Mouse (Mus musculus): ENCODE measurements around the gene Loxl3. TPM values are rescaled to one million over a fixed set of nuclear protein-coding genes. Genes with fewer than 3 reads are reported as not detected.

Loxl3 gene
- polyA plus RNA-seq, 1 experiment from 2014 or later = 21.9 TPM

- Histone ChIP-seq H3K27ac (no peak overlapping the region), H3K9ac (no peak overlapping the region), H3K4me3 (no peak overlapping the region), H3K27me3 (no peaks in the 10 kb centered on the region), H3K9me3 (no peaks in the 10 kb centered on the region), H3K4me2 (no peak overlapping the region), H3K36me3 (no peaks in the 10 kb centered on the region), H3K4me1 (peaks cover 5% of the 10 kb centered on the region; the same call in 1 of the 2 replicates)
- no peak; the same call in 1 of the 2 replicates for ATAC-seq (ENCODE audit: borderline replicate concordance, extremely low read depth, low FRiP score, low TSS enrichment)
- WGBS = 45% methylated on average over 7 of the region's 7 CpGs
These were observed 29.1 kb upstream of the Loxl3 start for GRCm38 (mm10) chr6:83004872-83005271.

- H3K27me3 ChIP-seq = no peaks in the 10 kb centered on the region
- no peaks in the 10 kb centered on the region for H3K9me3 ChIP-seq
- no peak overlapping the region for H3K9ac ChIP-seq
- peaks cover 10% of the 10 kb centered on the region; the same call in 1 of the 2 replicates for H3K4me1 ChIP-seq
- H3K27ac ChIP-seq = no peak overlapping the region
- H3K4me2 ChIP-seq = no peak overlapping the region
- WGBS = 73% methylated on average over 10 of the region's 10 CpGs
- no peak overlapping the region for H3K4me3 ChIP-seq
- H3K36me3 ChIP-seq = no peaks in the 10 kb centered on the region
- ATAC-seq (ENCODE audit: borderline replicate concordance, extremely low read depth, low FRiP score, low TSS enrichment) = no peak
These were observed 28.4 kb upstream of the Loxl3 start for GRCm38 (mm10) chr6:83005444-83006011.

DNA sequence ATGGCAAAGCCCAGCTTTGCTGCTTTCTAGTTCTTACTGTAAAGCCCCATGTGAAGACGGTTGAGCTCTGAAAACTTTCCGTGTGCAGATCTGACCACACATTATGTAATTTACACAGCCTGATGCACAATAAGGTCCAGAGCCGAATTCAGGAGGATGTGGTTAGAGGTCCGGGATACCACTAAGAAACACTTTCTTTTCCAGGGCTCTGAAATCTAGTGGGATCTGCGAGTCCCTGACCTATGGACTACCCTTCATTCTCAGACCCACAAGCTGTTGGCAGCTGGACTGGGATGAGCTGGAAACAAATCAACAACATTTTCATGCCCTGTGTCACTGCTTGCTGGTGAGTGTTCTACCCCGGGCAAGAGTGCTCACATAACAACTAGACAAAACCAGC, 27.9 kb upstream of the Loxl3 start:
- H3K27me3 ChIP-seq = no peaks in the 10 kb centered on the region
- ATAC-seq (ENCODE audit: borderline replicate concordance, extremely low read depth, low FRiP score, low TSS enrichment) = no peak
- 85% methylated on average over 6 of the region's 6 CpGs for WGBS
- no peaks in the 10 kb centered on the region for H3K36me3 ChIP-seq
- H3K4me1 ChIP-seq = peaks cover 10% of the 10 kb centered on the region; the same call in 1 of the 2 replicates
- H3K27ac ChIP-seq = no peak overlapping the region
- H3K4me3 ChIP-seq = no peak overlapping the region
- H3K9me3 ChIP-seq = no peaks in the 10 kb centered on the region
- no peak overlapping the region for H3K9ac ChIP-seq
- no peak overlapping the region for H3K4me2 ChIP-seq

DNA sequence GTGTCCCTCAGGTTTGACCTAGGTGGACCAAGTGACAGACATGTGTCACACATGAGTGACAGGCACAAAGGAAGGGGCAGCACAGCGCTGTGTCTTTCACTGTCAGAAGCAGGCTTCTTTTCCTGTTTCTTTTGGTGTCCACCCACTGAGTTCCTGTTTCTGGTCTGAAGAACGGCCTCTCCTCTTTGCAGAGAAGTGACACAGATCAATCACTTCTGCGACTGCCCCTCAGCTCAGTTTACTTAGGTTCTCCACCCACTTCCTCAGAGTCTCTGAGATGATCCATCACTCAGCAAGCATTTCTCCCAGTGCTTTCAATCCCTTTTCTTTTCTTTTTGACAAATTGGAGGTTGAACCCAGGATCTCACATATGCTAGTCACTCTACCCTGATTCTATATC, 25.3 kb upstream of the Loxl3 start:
- H3K9me3 ChIP-seq = no peaks in the 10 kb centered on the region
- H3K9ac ChIP-seq = no peak overlapping the region
- no peaks in the 10 kb centered on the region for H3K27me3 ChIP-seq
- ATAC-seq (ENCODE audit: borderline replicate concordance, extremely low read depth, low FRiP score, low TSS enrichment) = no peak
- no peak overlapping the region for H3K4me2 ChIP-seq
- WGBS = 37% methylated on average over 3 of the region's 3 CpGs
- no peak overlapping the region for H3K4me3 ChIP-seq
- no peaks in the 10 kb centered on the region for H3K36me3 ChIP-seq
- H3K4me1 ChIP-seq = peaks cover 10% of the 10 kb centered on the region; the same call in 1 of the 2 replicates
- H3K27ac ChIP-seq = no peak overlapping the region

- 28% methylated on average over 7 of the region's 7 CpGs for WGBS
- no peaks in the 10 kb centered on the region for H3K27me3 ChIP-seq
- H3K9ac ChIP-seq = no peak overlapping the region
- ATAC-seq (ENCODE audit: borderline replicate concordance, extremely low read depth, low FRiP score, low TSS enrichment) = no peak
- no peaks in the 10 kb centered on the region for H3K9me3 ChIP-seq
- no peak overlapping the region for H3K27ac ChIP-seq
- H3K4me3 ChIP-seq = no peak overlapping the region
- H3K4me2 ChIP-seq = no peak overlapping the region
- H3K4me1 ChIP-seq = 0 out of 2 replicates have a peak, but pooled peaks cover 5% of the 10 kb centered on the region
- H3K36me3 ChIP-seq = no peaks in the 10 kb centered on the region
These were observed 24.0 kb upstream of the Loxl3 start for GRCm38 (mm10) chr6:83010010-83010409.

GRCm38 (mm10) chr6:83011255-83011654, 22.7 kb upstream of the Loxl3 start:
- ATAC-seq (ENCODE audit: borderline replicate concordance, extremely low read depth, low FRiP score, low TSS enrichment) = no peak
- H3K27ac ChIP-seq = no peak overlapping the region
- WGBS = 80% methylated on average over 7 of the region's 7 CpGs

GRCm38 (mm10) chr6:83011756-83012155, 22.2 kb upstream of the Loxl3 start:
- Histone ChIP-seq H3K27me3 (no peaks in the 10 kb centered on the region), H3K4me2 (no peak overlapping the region), H3K4me1 (0 out of 2 replicates have a peak, but pooled peaks cover 5% of the 10 kb centered on the region), H3K9me3 (no peaks in the 10 kb centered on the region), H3K27ac (no peak overlapping the region), H3K9ac (no peak overlapping the region), H3K4me3 (no peak overlapping the region), H3K36me3 (no peaks in the 10 kb centered on the region)
- 75% methylated on average over 6 of the region's 6 CpGs for WGBS
- ATAC-seq (ENCODE audit: borderline replicate concordance, extremely low read depth, low FRiP score, low TSS enrichment) = no peak

More at GRCm38 (mm10) chr6:83011255-83011654, 22.7 kb upstream of the Loxl3 start:
- H3K4me1 ChIP-seq = 0 out of 2 replicates have a peak, but pooled peaks cover 5% of the 10 kb centered on the region
- no peaks in the 10 kb centered on the region for H3K9me3 ChIP-seq
- no peak overlapping the region for H3K9ac ChIP-seq
- no peak overlapping the region for H3K4me2 ChIP-seq
- H3K27me3 ChIP-seq = no peaks in the 10 kb centered on the region
- H3K4me3 ChIP-seq = no peak overlapping the region
- no peaks in the 10 kb centered on the region for H3K36me3 ChIP-seq

- H3K27ac ChIP-seq = no peak overlapping the region
- no peak overlapping the region for H3K4me3 ChIP-seq
- no peak for ATAC-seq (ENCODE audit: borderline replicate concordance, extremely low read depth, low FRiP score, low TSS enrichment)
- H3K4me1 ChIP-seq = 0 out of 2 replicates have a peak, but pooled peaks cover 5% of the 10 kb centered on the region
- H3K4me2 ChIP-seq = no peak overlapping the region
- H3K9ac ChIP-seq = no peak overlapping the region
- 81% methylated on average over 5 of the region's 5 CpGs for WGBS
- no peaks in the 10 kb centered on the region for H3K9me3 ChIP-seq
- no peaks in the 10 kb centered on the region for H3K36me3 ChIP-seq
- no peaks in the 10 kb centered on the region for H3K27me3 ChIP-seq
These were observed 20.5 kb upstream of the Loxl3 start for GRCm38 (mm10) chr6:83013444-83013843.

DNA sequence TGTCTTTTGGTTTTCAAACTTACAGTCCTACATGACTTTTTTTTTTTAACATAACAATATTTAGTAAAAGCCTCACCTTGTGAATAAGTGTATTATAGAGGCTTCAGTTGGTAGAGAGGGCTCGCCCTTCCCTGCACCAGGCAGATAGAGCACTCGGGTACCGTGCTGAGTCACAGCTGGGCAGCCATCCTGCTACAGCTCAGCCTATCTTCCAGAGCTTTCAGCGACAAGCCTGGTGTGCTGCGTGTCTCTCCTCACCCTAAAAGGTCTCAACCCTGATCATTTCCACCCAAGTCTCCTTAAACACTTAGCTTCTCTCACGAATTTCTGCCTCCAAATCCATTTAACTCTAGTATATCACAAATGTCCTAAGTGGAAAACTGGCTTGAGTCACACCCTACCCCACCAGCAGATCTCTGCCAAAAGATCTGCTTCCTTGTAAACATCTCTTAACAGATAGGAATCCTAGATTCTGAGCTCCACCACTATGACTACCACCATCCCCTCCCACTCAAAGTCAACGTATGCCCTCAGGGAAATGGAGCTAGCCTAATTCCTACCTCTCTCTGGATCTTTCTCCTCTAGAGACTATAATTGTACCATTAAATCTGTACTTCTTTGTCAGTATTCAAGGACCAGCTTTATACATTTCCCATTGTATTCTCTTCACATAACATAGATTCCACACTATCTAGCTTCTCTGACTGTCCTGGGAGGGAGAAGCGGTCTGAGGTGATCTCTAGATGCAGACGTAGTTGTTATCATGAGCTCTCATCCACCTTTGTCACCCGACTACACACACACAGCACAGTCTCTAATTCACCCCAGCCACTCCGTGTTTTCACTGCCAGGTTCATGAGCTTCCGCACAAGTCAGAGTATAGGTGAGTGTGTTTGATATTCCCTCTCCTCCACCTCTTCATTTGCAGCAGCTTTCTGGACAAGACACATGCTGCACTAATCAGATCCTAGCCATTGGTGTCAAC, 19.2 kb upstream of the Loxl3 start:
- Histone ChIP-seq H3K9me3 (no peaks in the 10 kb centered on the region), H3K27ac (no peak overlapping the region), H3K4me3 (no peak overlapping the region), H3K36me3 (no peaks in the 10 kb centered on the region), H3K27me3 (no peaks in the 10 kb centered on the region), H3K4me2 (no peak overlapping the region), H3K4me1 (0 out of 2 replicates have a peak, but pooled peaks cover 5% of the 10 kb centered on the region), H3K9ac (no peak overlapping the region)
- no peak; the same call in 1 of the 2 replicates for ATAC-seq (ENCODE audit: borderline replicate concordance, extremely low read depth, low FRiP score, low TSS enrichment)
- WGBS = 51% methylated on average over 12 of the region's 12 CpGs

DNA sequence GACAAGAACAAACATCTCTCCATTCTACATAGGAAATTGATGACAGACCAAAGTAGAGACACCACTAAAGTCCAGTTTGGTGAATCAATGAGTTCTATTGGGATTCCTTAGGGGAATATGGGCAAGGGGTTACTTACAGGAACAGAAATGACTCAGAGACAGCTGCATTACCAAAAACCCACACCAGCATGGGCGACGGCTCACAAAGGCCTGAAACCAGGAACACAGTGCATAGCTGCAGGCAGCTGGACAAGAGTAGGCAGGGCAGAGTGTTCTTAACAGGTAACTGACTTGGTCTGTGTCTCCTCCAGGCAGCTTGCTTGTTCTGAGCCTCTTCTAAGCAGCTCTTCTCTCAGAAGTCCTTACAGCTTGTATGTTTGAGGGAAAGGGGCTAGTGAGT, 18.2 kb upstream of the Loxl3 start:
- no peaks in the 10 kb centered on the region for H3K4me1 ChIP-seq
- H3K27ac ChIP-seq = no peak overlapping the region
- 89% methylated on average over 2 of the region's 2 CpGs for WGBS
- ATAC-seq (ENCODE audit: borderline replicate concordance, extremely low read depth, low FRiP score, low TSS enrichment) = no peak
- no peak overlapping the region for H3K4me3 ChIP-seq
- H3K36me3 ChIP-seq = no peaks in the 10 kb centered on the region
- H3K4me2 ChIP-seq = no peak overlapping the region
- H3K9me3 ChIP-seq = no peaks in the 10 kb centered on the region
- no peak overlapping the region for H3K9ac ChIP-seq
- no peaks in the 10 kb centered on the region for H3K27me3 ChIP-seq

DNA sequence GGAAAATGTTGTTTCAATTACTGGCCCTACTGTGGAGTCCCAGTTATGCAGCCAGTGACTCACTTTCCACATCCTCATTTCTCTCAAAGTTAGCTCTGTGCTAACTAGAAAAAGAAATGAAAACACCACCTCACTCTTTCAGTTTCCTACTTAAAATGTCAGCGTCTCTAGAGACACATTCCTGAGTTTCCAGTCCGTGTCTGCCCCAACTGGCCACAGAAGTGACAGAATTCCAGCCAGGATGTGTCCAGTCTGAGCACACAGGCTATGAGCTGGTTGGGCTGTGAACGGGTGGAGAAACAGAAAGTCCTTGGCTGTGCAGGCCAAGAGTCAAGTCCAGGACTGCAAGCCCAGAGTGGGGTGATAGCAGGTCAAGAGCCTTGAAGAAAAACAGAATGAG, 16.8 kb upstream of the Loxl3 start:
- ATAC-seq (ENCODE audit: borderline replicate concordance, extremely low read depth, low FRiP score, low TSS enrichment) = no peak
- H3K27ac ChIP-seq = no peak overlapping the region
- no peaks in the 10 kb centered on the region for H3K9me3 ChIP-seq
- 21% methylated on average over 3 of the region's 3 CpGs for WGBS
- H3K4me3 ChIP-seq = no peak overlapping the region
- no peaks in the 10 kb centered on the region for H3K27me3 ChIP-seq
- H3K36me3 ChIP-seq = no peaks in the 10 kb centered on the region
- H3K9ac ChIP-seq = no peak overlapping the region
- no peaks in the 10 kb centered on the region for H3K4me1 ChIP-seq
- no peak overlapping the region for H3K4me2 ChIP-seq

DNA sequence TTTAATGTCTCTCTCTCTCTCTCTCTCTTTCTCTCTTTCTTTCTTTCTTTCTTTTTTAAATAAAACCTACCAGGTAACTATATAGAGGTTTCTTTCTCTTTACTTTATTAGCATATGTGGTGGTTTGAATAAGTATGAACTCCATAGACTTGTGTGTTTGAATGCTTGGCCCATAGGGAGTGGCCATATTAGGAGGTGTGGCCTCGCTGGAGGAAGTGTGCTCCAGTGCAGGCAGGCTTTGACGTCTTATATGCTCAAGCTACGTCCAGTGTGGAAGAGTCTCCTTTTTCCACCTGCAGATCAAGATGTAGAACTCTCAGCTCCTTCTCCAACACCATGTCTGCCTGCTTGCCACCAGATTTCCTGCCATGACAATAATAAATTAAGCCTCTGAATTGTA, 14.9 kb upstream of the Loxl3 start:
- 56% methylated on average over 3 of the region's 3 CpGs for WGBS
- Histone ChIP-seq H3K4me1 (no peaks in the 10 kb centered on the region; the same call in 1 of the 2 replicates), H3K4me2 (no peak overlapping the region), H3K27me3 (no peaks in the 10 kb centered on the region), H3K9me3 (no peaks in the 10 kb centered on the region), H3K9ac (no peak overlapping the region), H3K4me3 (no peak overlapping the region), H3K27ac (no peak overlapping the region), H3K36me3 (no peaks in the 10 kb centered on the region)
- ATAC-seq (ENCODE audit: borderline replicate concordance, extremely low read depth, low FRiP score, low TSS enrichment) = no peak

Data from lung, embryonic 15.5 days (tissue).